In genomic region chr7:68224006-68224405, GRCm38 (mm10) we compare ENCODE assay signal across 11 mouse cellular contexts. TPM values are rescaled to one million over a fixed set of nuclear protein-coding genes. Genes with fewer than 3 reads are reported as not detected.
DNase-seq lines count a peak whose midpoint lies in the region; ATAC-seq and TF ChIP-seq lines count a peak whose summit lies in the region.
"Had no signal": no experiment of that assay in that cellular context is flagged by ENCODE, and none has a peak within 500 bp of the region (broad histone marks: within the 10 kb centered on the region; RNA-seq: fewer than 3 reads in every experiment).

No protein-coding gene starts in this region.

- H3K4me2 ChIP-seq in embryonic facial prominence, embryonic 14.5 days (ENCODE audit: low read depth, low read length), result no peak overlapping the region
- no peak overlapping the region for H3K4me2 ChIP-seq in hindbrain, embryonic 15.5 days
- H3K4me2 ChIP-seq: heart, embryonic 12.5 days had no signal

- ATAC-seq in embryonic facial prominence, embryonic 14.5 days (ENCODE audit: low read depth), result 0 out of 2 replicates have a peak, but pooled peaks have one; percentile 41
- ATAC-seq in hindbrain, embryonic 15.5 days (ENCODE audit: low FRiP score, low read depth), result no peak
- no peak for ATAC-seq in monocyte, adult 5-6 weeks (replicated peaks; ENCODE audit: insufficient number of reproducible peaks, low FRiP score, low TSS enrichment, poor library complexity, severe bottlenecking)

- DNase-seq in kidney, adult 2 months, result no peak
- no peak for DNase-seq in kidney, adult 9 months
- no peak for DNase-seq in embryonic facial prominence, embryonic 14.5 days (ENCODE audit: low spot score)
- DNase-seq in thymus, adult 18-20 months, result peak; percentile 40 to 57
- no peak for DNase-seq in cerebellum, postnatal 10 days
- DNase-seq: cerebellum, adult 8-10 months had no signal

- H3K9ac ChIP-seq in embryonic facial prominence, embryonic 14.5 days (ENCODE audit: low read depth, low read length), result no peak overlapping the region
- H3K9ac ChIP-seq in hindbrain, embryonic 15.5 days, result no peak overlapping the region
- H3K9ac ChIP-seq: liver, embryonic 14.5 days had no signal

- WGBS in kidney, adult 2 months, result 86% methylated on average over 5 of the region's 5 CpGs
- 88% methylated on average over 5 of the region's 5 CpGs for WGBS in embryonic facial prominence, embryonic 14.5 days
- 90% methylated on average over 5 of the region's 5 CpGs for WGBS in hindbrain, embryonic 15.5 days

- H3K4me3 ChIP-seq in kidney, adult 2 months (ENCODE audit: insufficient read depth, low read depth, low read length), result no peak overlapping the region
- no peak overlapping the region for H3K4me3 ChIP-seq in embryonic facial prominence, embryonic 14.5 days (ENCODE audit: low read depth, low read length)
- H3K4me3 ChIP-seq in hindbrain, embryonic 15.5 days, result no peak overlapping the region
- H3K4me3 ChIP-seq: heart, embryonic 12.5 days had no signal

- H3K27me3 ChIP-seq in kidney, adult 2 months (replicated peaks; ENCODE audit: control insufficient read depth, insufficient read depth, low read length), result no peaks in the 10 kb centered on the region
- H3K27me3 ChIP-seq in embryonic facial prominence, embryonic 14.5 days (replicated peaks; ENCODE audit: control insufficient read depth, insufficient read depth, low read length), result no peaks in the 10 kb centered on the region
- no peaks in the 10 kb centered on the region for H3K27me3 ChIP-seq in hindbrain, embryonic 15.5 days
- H3K27me3 ChIP-seq: heart, embryonic 12.5 days had no signal

- H3K9me3 ChIP-seq in embryonic facial prominence, embryonic 14.5 days (ENCODE audit: control insufficient read depth, low read length), result no peaks in the 10 kb centered on the region
- H3K9me3 ChIP-seq in hindbrain, embryonic 15.5 days, result no peaks in the 10 kb centered on the region
- H3K9me3 ChIP-seq: heart, embryonic 12.5 days had no signal

- H3K4me1 ChIP-seq in kidney, adult 2 months (ENCODE audit: control insufficient read depth, insufficient read depth, low read length), result 0 out of 2 replicates have a peak, but pooled peaks cover 3% of the 10 kb centered on the region
- H3K4me1 ChIP-seq in embryonic facial prominence, embryonic 14.5 days (ENCODE audit: control insufficient read depth, insufficient read depth, low read length), result peaks cover 9% of the 10 kb centered on the region; the same call in 1 of the 2 replicates
- peaks cover 19% of the 10 kb centered on the region for H3K4me1 ChIP-seq in hindbrain, embryonic 15.5 days (replicated peaks)

- peak overlapping the region; percentile 54; the same call in 1 of the 2 replicates for H3K27ac ChIP-seq in kidney, adult 2 months (ENCODE audit: insufficient read depth, low read depth, low read length)
- H3K27ac ChIP-seq in embryonic facial prominence, embryonic 14.5 days (replicated peaks; ENCODE audit: low read depth, low read length), result peak overlapping the region; percentile 30
- H3K27ac ChIP-seq in hindbrain, embryonic 15.5 days (replicated peaks), result peak overlapping the region; percentile 61; the same call in 1 of the 2 replicates
- H3K27ac ChIP-seq: liver, embryonic 14.5 days had no signal

- peaks cover 6% of the 10 kb centered on the region for H3K36me3 ChIP-seq in kidney, adult 2 months (ENCODE audit: control insufficient read depth, insufficient read depth, low read length)
- peaks cover 67% of the 10 kb centered on the region for H3K36me3 ChIP-seq in embryonic facial prominence, embryonic 14.5 days (ENCODE audit: control insufficient read depth, insufficient read depth, low read length)
- peaks cover 18% of the 10 kb centered on the region for H3K36me3 ChIP-seq in hindbrain, embryonic 15.5 days

- TF ChIP-seq POLR2A in kidney, adult 2 months (IDR thresholded peaks at IDR 0.05; ENCODE audit: low read depth, low read length), result no peak

- TF ChIP-seq CTCF in kidney, adult 2 months (conservative IDR thresholded peaks at IDR 0.05; ENCODE audit: insufficient read depth, insufficient read length, low read depth, low read length), result no peak

RNA-seq across cellular contexts. Expression of gene Pgpep1l, which starts 40.0 kb away (rescaled TPM):
- polyA plus RNA-seq in kidney, adult 2 months (2012; rRNA removed), result 0.16 and 1.1 TPM in 2 replicates
- 0.54 TPM in 1 of 2 replicates, not detected in the other for polyA plus RNA-seq in embryonic facial prominence, embryonic 14.5 days (2014; fragmentation: Nextera tagmentation; extraction: Ambion mirVana)
- not detected in 2 replicates for polyA plus RNA-seq in hindbrain, embryonic 15.5 days (2015; fragmentation: Nextera tagmentation; extraction: Ambion mirVana)
- 0.87 TPM in 1 of 3 replicates, not detected in the others for total RNA-seq in monocyte, adult 5-6 weeks (2017)
- polyA plus RNA-seq: embryonic facial prominence, embryonic 11.5 days; heart, embryonic 12.5 days; liver, embryonic 14.5 days had no signal

RNA-seq across cellular contexts. Expression of gene Fam169b, which starts 49.6 kb away (rescaled TPM):
- 7.9 and 11.3 TPM in 2 replicates for polyA plus RNA-seq in kidney, adult 2 months (2012; rRNA removed)
- polyA plus RNA-seq in embryonic facial prominence, embryonic 14.5 days (2014; fragmentation: Nextera tagmentation; extraction: Ambion mirVana), result 2.1 and 2.4 TPM in 2 replicates
- polyA plus RNA-seq in hindbrain, embryonic 15.5 days (2015; fragmentation: Nextera tagmentation; extraction: Ambion mirVana), result 0.12 TPM in 2 replicates
- 3.0 to 6.0 TPM (median 4.6 TPM) in 3 replicates for total RNA-seq in monocyte, adult 5-6 weeks (2017)

Comparison
In these comparisons a context has a peak if more than half of its experiments do, and no peak if none do; other contexts are left out.
1. DNase-seq: peak in thymus, adult 18-20 months (2 of 2); none in kidney, adult 2 months (single experiment), kidney, adult 9 months (single experiment), embryonic facial prominence, embryonic 14.5 days (single experiment) and cerebellum, postnatal 10 days (0 of 2).
2. Peak in every context shown above with its lines, with median percentiles within 50 percentile points of each other: H3K27ac ChIP-seq.